Mouse (Mus musculus) MEL (cell line): ENCODE results near the gene Spryd7. TPM values are rescaled to one million over a fixed set of nuclear protein-coding genes. Genes with fewer than 3 reads are reported as not detected.
A peak's percentile ranks its signal among the peaks of the same experiment; 100 is the strongest.
"Not testable (repeated sequence)": the region's sequence is repeated elsewhere in the genome, so short reads cannot be mapped to it uniquely, and the experiment has no call there.

Source experiments
- DNase-seq: peaks from one replicate; pipeline ENCODE4 v3.0.0; 2011; ENCODE audit warnings: low read depth, low spot score
- H3K27ac ChIP-seq: 2 replicates; pipeline ENCODE4 v1.5.1; 2012; ENCODE audit warnings: low read depth, mild to moderate bottlenecking, control low read depth, low read length, moderate library complexity; ENCODE audit not compliant: control insufficient read depth
- H3K27me3 ChIP-seq, 2 experiments: fragments of 150-350 bp in 1 of 2; sonication (generic) in 1 of 2; 2 replicates each; pipeline ENCODE4 v1.6.1; 2012; ENCODE audit warnings: low read length in 2 of 2, mild to moderate bottlenecking in 2 of 2, improper control_type of control experiment in 1 of 2, moderate library complexity in 1 of 2; ENCODE audit not compliant: insufficient read depth in 2 of 2, control insufficient read depth in 1 of 2
- H3K36me3 ChIP-seq, 2 experiments: 2 replicates each; pipeline ENCODE4 v1.6.1; 2012 to 2014; ENCODE audit warnings: low read length in 2 of 2, improper control_type of control experiment in 1 of 2, inconsistent platforms in 1 of 2, mild to moderate bottlenecking in 1 of 2; ENCODE audit not compliant: insufficient read depth in 2 of 2, control insufficient read depth in 1 of 2
- H3K4me1 ChIP-seq, 2 experiments: fragments of 150-350 bp in 1 of 2; sonication (generic) in 1 of 2; 2 replicates each; pipeline ENCODE4 v1.6.1; 2012; ENCODE audit warnings: low read length in 2 of 2, improper control_type of control experiment in 1 of 2, mild to moderate bottlenecking in 1 of 2; ENCODE audit not compliant: insufficient read depth in 2 of 2, control insufficient read depth in 1 of 2
- H3K4me3 ChIP-seq, 2 experiments: fragments of 150-350 bp in 1 of 2; sonication (generic) in 1 of 2; 2 replicates each; pipeline ENCODE4 v1.5.1; 2012; ENCODE audit warnings: low read depth in 2 of 2, low read length in 2 of 2, mild to moderate bottlenecking in 2 of 2, moderate library complexity in 2 of 2, control low read depth in 1 of 2, improper control_type of control experiment in 1 of 2; ENCODE audit not compliant: control insufficient read depth in 1 of 2, insufficient read depth in 1 of 2
- H3K79me2 ChIP-seq: 2 replicates; pipeline ENCODE4 v1.6.1; 2012; ENCODE audit warnings: mild to moderate bottlenecking, low read length, moderate library complexity; ENCODE audit not compliant: control insufficient read depth, poor library complexity, insufficient read depth
- H3K9ac ChIP-seq: 2 replicates; pipeline ENCODE4 v1.6.1; 2012; ENCODE audit warnings: low read depth, mild to moderate bottlenecking, control low read depth, low read length, moderate library complexity; ENCODE audit not compliant: control insufficient read depth, poor library complexity, severe bottlenecking
- H3K9me3 ChIP-seq: fragments of 150-350 bp; sonication (generic); replicated peaks from 2 replicates; pipeline ENCODE4 v1.6.1; 2012; ENCODE audit warnings: mild to moderate bottlenecking, low read length, improper control_type of control experiment, moderate library complexity; ENCODE audit not compliant: insufficient read depth
- CHD1 ChIP-seq: IDR thresholded peaks from 2 replicates; pipeline ENCODE4 v1.6.1; 2012; ENCODE audit warnings: low read depth, mild to moderate bottlenecking, inconsistent platforms, low read length, improper control_type of control experiment
- E2F4 ChIP-seq: IDR thresholded peaks from 2 replicates; pipeline ENCODE4 v1.6.1; 2011; ENCODE audit warnings: low read depth, low read length, improper control_type of control experiment, borderline replicate concordance
- EP300 ChIP-seq, 2 experiments: IDR thresholded peaks; 2 replicates each; pipeline ENCODE4 v1.6.1; 2011; ENCODE audit warnings: improper control_type of control experiment in 2 of 2, low read length in 2 of 2, low read depth in 1 of 2, mild to moderate bottlenecking in 1 of 2
- GABPA ChIP-seq: IDR thresholded peaks from 2 replicates; pipeline ENCODE4 v1.6.1; 2012; ENCODE audit warnings: low read depth, mild to moderate bottlenecking, inconsistent platforms, low read length, improper control_type of control experiment, moderate library complexity
- JUND ChIP-seq: IDR thresholded peaks from 2 replicates; pipeline ENCODE4 v1.6.1; 2011; ENCODE audit warnings: low read depth, mild to moderate bottlenecking, improper control_type of control experiment, low read length
- MAFK ChIP-seq: IDR thresholded peaks from 2 replicates; pipeline ENCODE4 v1.6.1; 2011; ENCODE audit warnings: low read depth, mild to moderate bottlenecking, low read length, improper control_type of control experiment, borderline replicate concordance
- MXI1 ChIP-seq: IDR thresholded peaks from 2 replicates; pipeline ENCODE4 v1.6.1; 2011; ENCODE audit warnings: mild to moderate bottlenecking, low read depth, low read length, improper control_type of control experiment
- MYC ChIP-seq: IDR thresholded peaks from 2 replicates; pipeline ENCODE4 v1.6.1; 2011; ENCODE audit warnings: low read depth, mild to moderate bottlenecking, low read length, improper control_type of control experiment, moderate library complexity
- NELFE ChIP-seq: IDR thresholded peaks from 2 replicates; pipeline ENCODE4 v1.6.1; 2011; ENCODE audit warnings: low read depth, low read length, improper control_type of control experiment
- POLR2A ChIP-seq, 2 experiments: IDR thresholded peaks; 2 replicates each; pipeline ENCODE4 v1.6.1; 2011 to 2012; ENCODE audit warnings: low read length in 2 of 2, mild to moderate bottlenecking in 2 of 2, control low read depth in 1 of 2, improper control_type of control experiment in 1 of 2, low read depth in 1 of 2, moderate library complexity in 1 of 2; ENCODE audit not compliant: control insufficient read depth in 1 of 2, insufficient read depth in 1 of 2, poor library complexity in 1 of 2
- POLR2AphosphoS2 ChIP-seq: IDR thresholded peaks from 2 replicates; pipeline ENCODE4 v1.6.1; 2011; ENCODE audit warnings: low read length, improper control_type of control experiment
- POLR2AphosphoS5 ChIP-seq: IDR thresholded peaks from 2 replicates; pipeline ENCODE4 v1.6.1; 2012; ENCODE audit warnings: low read depth, borderline replicate concordance, mild to moderate bottlenecking, inconsistent platforms, low read length, moderate library complexity, mixed read lengths
- RAD21 ChIP-seq: IDR thresholded peaks from 2 replicates; pipeline ENCODE4 v1.6.1; 2011; ENCODE audit warnings: mild to moderate bottlenecking, low read depth, low read length, improper control_type of control experiment
- SIN3A ChIP-seq: IDR thresholded peaks from 2 replicates; pipeline ENCODE4 v1.6.1; 2012; ENCODE audit warnings: low read length, improper control_type of control experiment, inconsistent platforms
- TAL1 ChIP-seq: IDR thresholded peaks from 2 replicates; pipeline ENCODE4 v1.6.1; 2012; ENCODE audit warnings: mild to moderate bottlenecking, inconsistent platforms, low read length, moderate library complexity, mixed read lengths
- TCF12 ChIP-seq: IDR thresholded peaks from 2 replicates; pipeline ENCODE4 v1.6.1; 2014; ENCODE audit warnings: low read depth, mild to moderate bottlenecking, inconsistent platforms, low read length, improper control_type of control experiment, moderate library complexity
- USF1 ChIP-seq: IDR thresholded peaks from 2 replicates; pipeline ENCODE4 v1.6.1; 2014; ENCODE audit warnings: low read depth, mild to moderate bottlenecking, inconsistent platforms, low read length, improper control_type of control experiment, moderate library complexity
- polyA plus RNA-seq, 2 experiments: library from polyadenylated mRNA; stranded (reverse) in 1 of 2; unstranded in 1 of 2; fragments of >175 nt in 1 of 2; fragments of >200 nt in 1 of 2; gene quantifications; 2 replicates each; pipeline versions ENCODE4 v1.2.1 to v1.2.4; 2012; ENCODE audit warnings: low replicate concordance in 2 of 2, low read depth in 1 of 2; ENCODE audit not compliant: insufficient read length in 2 of 2, insufficient read depth in 1 of 2, missing spikeins in 1 of 2
- total RNA-seq: library from RNA; depleted of rRNA; stranded (reverse); fragments of 300-350 nt; gene quantifications from 2 replicates; pipeline ENCODE4 v1.2.3, GENCODE M21; 2012

Gene Spryd7
- total and polyA plus RNA-seq, 3 experiments: 14.3 to 16.4 TPM; not detected in 1

DNA sequence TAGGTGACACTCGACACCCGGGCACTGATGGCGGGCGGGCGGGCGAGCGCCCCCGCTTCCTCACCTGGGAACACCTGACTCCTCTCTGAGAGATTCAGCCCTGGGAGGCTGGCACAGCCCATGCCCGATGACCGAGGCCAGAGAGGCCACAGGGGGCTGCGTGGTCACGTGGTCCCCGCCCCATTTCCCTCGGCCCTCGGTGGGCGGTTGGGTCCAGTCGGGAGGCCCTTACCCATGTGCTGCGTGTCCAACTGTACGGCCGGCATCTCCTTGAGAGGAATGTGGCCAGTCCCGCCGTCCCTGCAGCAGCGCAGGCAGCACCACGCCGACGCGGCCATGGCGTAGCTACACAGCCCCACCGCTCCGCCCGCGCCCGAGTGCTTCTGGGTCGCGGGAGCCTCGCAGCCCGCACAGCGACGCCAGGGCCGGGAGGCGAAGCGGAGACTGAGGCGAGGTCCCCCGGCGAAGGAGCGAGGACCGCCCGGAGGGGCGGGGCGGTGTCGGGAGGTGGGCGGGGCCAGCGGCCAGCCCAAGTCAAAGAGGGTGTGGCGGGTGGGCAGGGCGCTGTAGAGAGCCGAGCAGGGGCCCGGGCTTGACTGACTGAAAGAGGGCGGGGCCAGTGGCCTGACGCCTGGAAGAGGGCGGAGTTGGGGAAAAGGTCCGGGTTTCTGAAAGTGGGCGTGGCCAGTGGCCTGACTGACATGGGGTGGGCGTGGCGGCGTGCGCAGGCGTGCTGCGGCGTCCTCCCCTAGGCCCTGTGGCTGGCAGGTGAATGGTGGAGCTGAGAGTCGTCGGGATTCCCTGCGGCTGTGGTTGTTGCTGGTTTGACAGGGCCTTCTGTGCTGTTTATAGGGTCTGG is at the start of gene Spryd7 (continued):
- TF ChIP-seq TAL1 (no peak), CHD1 (no peak), GABPA (no peak), MYC (no peak), RAD21 (no peak), SIN3A (0 out of 2 replicates have a peak, but pooled peaks have one; percentile 29)

DNA sequence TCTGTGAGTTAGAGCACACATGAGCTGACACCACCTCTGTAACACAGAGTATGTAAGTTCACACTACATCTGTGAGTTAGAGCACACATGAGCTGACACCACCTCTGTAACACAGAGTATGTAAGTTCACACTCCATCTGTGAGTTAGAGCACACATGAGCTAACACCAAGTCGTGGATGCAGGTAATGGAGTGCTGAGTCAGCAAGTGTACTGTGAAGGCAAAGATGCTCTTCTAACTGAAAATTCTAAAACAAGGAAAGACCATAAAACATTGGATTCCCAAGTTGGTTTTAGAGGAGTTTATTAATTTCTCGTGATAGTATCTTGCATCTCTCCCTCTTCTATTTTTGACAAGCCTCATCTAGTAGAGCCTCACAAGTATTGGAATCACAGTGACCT is 49.4 kb upstream of the Spryd7 start:
- H3K4me3 ChIP-seq, H3K9me3 ChIP-seq, DNase-seq, H3K9ac ChIP-seq, H3K27me3 ChIP-seq, H3K27ac ChIP-seq, H3K36me3 ChIP-seq, H3K79me2 ChIP-seq, H3K4me1 ChIP-seq: not testable (repeated sequence)
- TF ChIP-seq MAFK: peak; percentile 59; the same call in 1 of the 2 replicates

DNA sequence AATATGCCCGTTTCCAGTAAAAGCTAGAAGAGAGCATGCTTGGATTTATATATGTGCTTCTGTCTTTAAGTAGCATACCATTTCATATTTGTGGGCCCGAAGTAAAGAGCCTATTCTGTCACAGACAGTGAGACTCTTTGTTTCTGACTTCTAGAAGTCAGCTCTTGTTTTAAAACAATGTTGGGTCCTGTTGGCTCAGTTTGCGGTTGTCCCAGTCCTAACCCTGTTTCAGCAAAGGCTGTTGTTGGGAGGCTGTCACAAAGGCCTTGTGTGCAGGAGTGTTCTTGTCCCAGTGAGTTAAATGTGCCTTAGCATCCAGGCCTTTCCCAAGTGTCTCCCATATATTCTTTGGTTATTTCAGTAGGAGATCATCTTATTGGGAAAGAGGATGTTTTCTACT is 47.4 kb upstream of the Spryd7 start:
- H3K4me3 ChIP-seq: no peak overlapping the region
- no peaks in the 10 kb centered on the region for H3K9me3 ChIP-seq
- peaks cover under 1% of the 10 kb centered on the region; the same call in 1 of the 2 replicates for H3K79me2 ChIP-seq
- H3K27ac ChIP-seq: no peak overlapping the region
- H3K27me3 ChIP-seq: no peaks in the 10 kb centered on the region
- H3K36me3 ChIP-seq: peaks cover 0 to 16% of the 10 kb centered on the region in 2 experiments; a peak in 2 of 4 replicates
- H3K9ac ChIP-seq: no peak overlapping the region
- peaks cover 1 to 11% of the 10 kb centered on the region in 2 experiments; a peak in 3 of 4 replicates for H3K4me1 ChIP-seq
- DNase-seq: no peak
- TF ChIP-seq EP300 (IDR thresholded peaks at IDR 0.05; ENCODE audit: low read depth in 1 of 2, low read length in 2 of 2): no peak
- TF ChIP-seq E2F4: no peak
- TF ChIP-seq POLR2AphosphoS5: no peak
- no peak for TF ChIP-seq MAFK
- no peak for TF ChIP-seq POLR2AphosphoS2
- TF ChIP-seq NELFE: no peak
- no peak for TF ChIP-seq TCF12
- TF ChIP-seq MXI1: no peak
- TF ChIP-seq JUND: no peak
- no peak for TF ChIP-seq USF1
- no peak for TF ChIP-seq POLR2A (IDR thresholded peaks at IDR 0.05; ENCODE audit: control insufficient read depth in 1 of 2, insufficient read depth in 1 of 2, low read depth in 1 of 2, low read length in 2 of 2, poor library complexity in 1 of 2)
